Comparison of ENCODE assay signal across 31 mouse cellular contexts in the genomic region with DNA sequence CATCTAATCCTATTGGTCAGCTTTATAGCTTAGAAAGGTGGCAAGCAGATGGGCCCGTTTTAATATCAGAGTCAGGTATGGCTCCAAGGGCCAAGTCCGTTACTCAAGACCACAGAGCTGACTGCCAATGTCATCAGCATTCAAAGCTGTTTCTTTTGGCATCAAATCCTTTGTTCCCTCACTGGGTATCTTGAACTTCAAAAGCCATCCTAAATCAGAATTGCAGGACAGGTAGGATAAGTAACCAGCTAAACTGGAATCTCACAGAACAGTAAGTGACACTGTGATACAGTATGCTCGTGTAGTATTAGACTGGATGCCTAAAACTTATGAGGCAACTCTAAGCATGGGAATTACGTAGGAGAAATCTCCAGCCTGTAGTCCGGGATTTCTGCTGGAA.
"Had no signal": no experiment of that assay in that cellular context is flagged by ENCODE, and none has a peak within 500 bp of the region (broad histone marks: within the 10 kb centered on the region; RNA-seq: fewer than 3 reads in every experiment).

No protein-coding gene starts in this region.

- ATAC-seq: liver, postnatal 0 days; lung, postnatal 0 days; midbrain, embryonic 13.5 days; midbrain, embryonic 15.5 days; midbrain, embryonic 16.5 days had no signal

- H3K36me3 ChIP-seq: lung, embryonic 15.5 days; midbrain, embryonic 15.5 days; neural tube, embryonic 12.5 days had no signal

- H3K27me3 ChIP-seq: limb, embryonic 12.5 days; limb, embryonic 13.5 days; limb, embryonic 15.5 days; liver, embryonic 13.5 days; liver, embryonic 15.5 days; lung, embryonic 15.5 days; megakaryocyte, embryonic 14.5 days; midbrain, embryonic 12.5 days; midbrain, embryonic 13.5 days; midbrain, embryonic 15.5 days; neural tube, embryonic 12.5 days had no signal

- H3K9ac ChIP-seq: limb, embryonic 12.5 days; limb, embryonic 13.5 days; limb, embryonic 15.5 days; liver, embryonic 13.5 days; liver, embryonic 14.5 days; liver, embryonic 15.5 days; liver, postnatal 0 days; lung, embryonic 14.5 days; lung, embryonic 15.5 days; midbrain, embryonic 12.5 days; midbrain, embryonic 13.5 days; midbrain, embryonic 15.5 days; neural tube, embryonic 12.5 days had no signal

- DNase-seq: left cerebral cortex, postnatal 4 days; liver; liver, embryonic 13.5 days; liver, postnatal 0 days; lung, adult 18-20 months; lung, adult 2 months; lung, embryonic 14.5 days; lung, postnatal 10 days; lung, postnatal 14 days; lung, postnatal 36 days; lung, postnatal 4 days; midbrain, embryonic 14.5 days had no signal

- H3K27ac ChIP-seq: limb, embryonic 10.5 days; limb, embryonic 12.5 days; limb, embryonic 13.5 days; limb, embryonic 15.5 days; liver, embryonic 13.5 days; liver, embryonic 14.5 days; liver, embryonic 15.5 days; lung, embryonic 15.5 days; macrophage; midbrain, embryonic 10.5 days; midbrain, embryonic 12.5 days; midbrain, embryonic 13.5 days; midbrain, embryonic 15.5 days; neural tube, embryonic 12.5 days had no signal

- H3K4me2 ChIP-seq: limb, embryonic 12.5 days; limb, embryonic 13.5 days; limb, embryonic 15.5 days; liver, embryonic 11.5 days; liver, embryonic 13.5 days; liver, embryonic 15.5 days; lung, embryonic 14.5 days; lung, embryonic 15.5 days; midbrain, embryonic 11.5 days; midbrain, embryonic 12.5 days; midbrain, embryonic 13.5 days; midbrain, embryonic 15.5 days; neural tube, embryonic 12.5 days had no signal

- H3K4me1 ChIP-seq: limb, embryonic 10.5 days; limb, embryonic 12.5 days; limb, embryonic 13.5 days; limb, embryonic 15.5 days; liver, embryonic 13.5 days; liver, embryonic 15.5 days; midbrain, embryonic 10.5 days; midbrain, embryonic 12.5 days; midbrain, embryonic 13.5 days; midbrain, embryonic 15.5 days; neural tube, embryonic 12.5 days had no signal

- H3K9me3 ChIP-seq: limb, embryonic 10.5 days; limb, embryonic 12.5 days; limb, embryonic 13.5 days; limb, embryonic 15.5 days; liver, embryonic 13.5 days; liver, embryonic 15.5 days; lung, embryonic 15.5 days; megakaryocyte, embryonic 14.5 days; midbrain, embryonic 10.5 days; midbrain, embryonic 12.5 days; midbrain, embryonic 13.5 days; midbrain, embryonic 15.5 days; neural tube, embryonic 12.5 days had no signal

- H3K4me3 ChIP-seq: limb, embryonic 10.5 days; limb, embryonic 12.5 days; limb, embryonic 13.5 days; limb, embryonic 15.5 days; liver, embryonic 13.5 days; liver, embryonic 15.5 days; lung, embryonic 15.5 days; megakaryocyte, embryonic 14.5 days; midbrain, embryonic 10.5 days; midbrain, embryonic 12.5 days; midbrain, embryonic 13.5 days; midbrain, embryonic 15.5 days; myocyte; neural tube, embryonic 12.5 days had no signal
